Mouse (Mus musculus) testis, adult 2 months (tissue): ENCODE data around the gene Tdrd9.

Experiments
- CTCF ChIP-seq: fragments of 200-500 bp; IDR thresholded peaks from 2 replicates; pipeline ENCODE4 v1.5.1; 2012; ENCODE audit warnings: low read depth, mild to moderate bottlenecking, inconsistent platforms, low read length, moderate library complexity; ENCODE audit not compliant: control insufficient read depth, insufficient read depth, insufficient replicate concordance
- POLR2A ChIP-seq: fragments of 200-500 bp; IDR thresholded peaks from 2 replicates; pipeline ENCODE4 v1.6.1; 2012; ENCODE audit warnings: low read depth, mild to moderate bottlenecking, inconsistent platforms, low read length, moderate library complexity; ENCODE audit not compliant: control insufficient read depth

DNA sequence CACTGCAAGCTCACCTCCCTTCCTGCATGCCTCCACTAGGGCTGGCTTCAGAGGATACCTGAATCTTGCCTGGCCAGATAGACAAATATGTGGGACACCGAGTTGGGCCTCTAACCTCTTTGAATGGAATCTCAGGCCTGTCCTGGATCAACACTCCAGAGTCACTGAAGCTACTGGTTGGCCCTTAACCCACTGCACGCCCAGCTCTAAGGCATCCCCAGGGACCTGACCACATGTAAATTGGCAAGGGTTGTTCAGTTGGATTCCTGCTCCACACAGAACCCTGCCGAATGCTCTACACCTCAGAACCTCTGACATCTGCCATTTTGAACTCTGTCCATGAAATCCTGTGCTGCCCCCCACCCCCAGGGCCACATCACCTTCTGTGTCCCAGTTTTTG lies 38.8 kb upstream of the Tdrd9 start:
- TF ChIP-seq POLR2A: no peak
- no peak for TF ChIP-seq CTCF
